Mouse (Mus musculus) urinary bladder, adult 18-20 months (tissue): ENCODE results near the gene Dcun1d4.

Experiments
- DNase-seq, 2 experiments: peaks; one replicate each; pipeline ENCODE4 v3.0.0; 2022; ENCODE audit warnings: low spot score in 2 of 2, mixed read lengths in 2 of 2

The Dcun1d4 gene

GRCm38 (mm10) chr5:73498559-73498958, 17.8 kb downstream of the Dcun1d4 start:
- no peak for DNase-seq

DNA sequence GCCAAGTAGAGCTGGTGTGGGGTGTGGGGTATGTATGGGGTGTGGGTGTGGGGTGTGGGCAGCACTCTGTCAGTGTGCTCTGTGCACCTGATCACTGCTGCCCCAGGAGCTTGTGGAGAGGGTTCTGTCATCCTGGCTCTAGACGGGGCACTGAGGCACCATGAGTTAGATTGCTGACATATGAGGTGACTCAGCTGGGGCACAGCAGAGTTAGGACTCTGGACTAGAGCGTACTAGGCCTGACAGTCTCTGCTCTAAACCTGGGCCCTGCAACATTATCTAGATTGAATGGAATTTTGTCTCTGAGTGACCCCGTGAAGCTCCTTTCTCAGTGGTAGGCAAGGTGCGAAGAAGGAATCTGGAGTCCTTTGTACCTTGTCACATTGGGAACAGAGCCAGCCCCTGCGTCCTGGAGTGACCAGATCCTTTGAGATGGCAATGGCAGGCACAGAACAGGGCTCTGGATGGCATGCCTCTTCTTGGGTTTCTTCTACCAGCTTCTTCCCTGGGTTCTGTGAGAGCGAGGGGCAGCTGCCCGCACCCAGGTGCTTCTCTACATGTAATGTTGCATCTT, 20.2 kb downstream of the Dcun1d4 start:
- no peak for DNase-seq

DNA sequence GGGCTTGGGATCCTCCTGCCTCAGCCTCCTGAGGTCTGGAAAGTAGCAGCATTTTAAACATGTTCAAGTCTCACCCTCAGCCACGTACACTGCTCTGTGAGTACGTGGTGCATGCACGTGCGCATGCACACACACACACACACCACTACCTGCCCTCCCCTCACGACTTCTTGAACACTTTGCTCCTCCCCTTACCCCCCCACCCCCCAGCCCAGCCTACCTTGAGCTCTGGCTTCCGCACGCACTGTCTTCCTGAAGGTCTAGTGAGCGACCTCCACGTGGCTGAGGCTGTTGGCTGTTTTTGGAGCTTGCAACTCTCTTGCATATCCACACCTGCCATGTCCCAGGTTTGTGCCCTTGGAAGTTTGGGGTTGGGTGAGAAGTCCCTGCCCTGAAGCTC, 21.6 kb downstream of the Dcun1d4 start:
- DNase-seq: no peak

DNA sequence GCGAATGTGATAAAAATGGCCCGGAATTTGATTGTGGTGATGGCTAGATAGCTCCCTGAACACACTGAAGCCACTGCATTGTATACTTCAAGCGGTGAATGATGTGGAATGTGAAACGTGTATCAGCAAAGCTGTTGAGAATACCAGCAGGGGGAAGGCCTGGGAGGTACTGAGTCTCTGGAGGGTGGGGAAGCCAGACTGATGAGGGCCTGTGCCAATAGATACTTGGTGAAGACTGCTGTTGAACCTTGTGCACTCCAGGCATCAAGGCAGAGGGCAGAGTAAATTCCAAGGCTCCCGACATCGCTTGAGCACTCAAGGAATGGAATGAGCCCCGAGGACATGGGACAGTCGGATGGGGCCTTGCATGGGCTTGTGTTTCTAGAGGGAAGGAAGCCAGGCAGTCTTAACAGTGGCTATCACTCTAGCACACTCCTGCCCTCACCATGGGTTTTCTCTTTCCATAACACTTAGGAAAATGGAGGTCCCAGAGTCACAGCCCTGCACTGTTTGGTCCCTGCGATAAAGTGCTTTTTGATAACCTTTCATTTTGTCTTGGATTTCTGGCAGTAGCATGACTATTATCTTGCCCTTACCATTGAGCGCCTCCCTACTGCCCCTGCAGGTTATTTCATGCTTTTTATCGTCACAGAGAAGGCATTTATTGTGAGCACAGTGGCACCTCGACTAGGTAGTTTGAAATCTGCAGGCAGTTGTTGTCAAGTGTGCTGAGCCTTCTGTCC, 22.4 kb downstream of the Dcun1d4 start:
- no peak for DNase-seq

DNA sequence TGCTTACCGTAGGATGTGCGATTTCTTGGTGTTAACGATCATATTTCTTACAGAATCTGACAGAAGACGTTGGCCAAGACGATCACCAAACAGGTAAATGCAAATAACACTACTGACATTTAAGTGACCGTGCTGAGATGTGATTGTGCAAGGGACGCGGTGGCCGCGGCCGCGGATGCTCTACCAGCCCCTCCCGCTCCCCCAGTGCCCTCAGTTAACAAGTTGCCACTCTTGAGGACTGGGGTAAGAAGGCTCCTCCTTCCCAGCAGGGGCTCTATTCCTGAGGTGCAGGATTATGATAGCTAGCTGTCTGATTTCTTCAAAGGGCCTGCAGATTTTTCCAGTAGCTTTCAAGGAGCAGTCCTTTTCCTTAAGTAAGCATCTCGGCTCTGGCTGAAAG, 30.3 kb downstream of the Dcun1d4 start:
- DNase-seq: no peak

GRCm38 (mm10) chr5:73512241-73512640, 31.4 kb downstream of the Dcun1d4 start:
- no peak for DNase-seq

DNA sequence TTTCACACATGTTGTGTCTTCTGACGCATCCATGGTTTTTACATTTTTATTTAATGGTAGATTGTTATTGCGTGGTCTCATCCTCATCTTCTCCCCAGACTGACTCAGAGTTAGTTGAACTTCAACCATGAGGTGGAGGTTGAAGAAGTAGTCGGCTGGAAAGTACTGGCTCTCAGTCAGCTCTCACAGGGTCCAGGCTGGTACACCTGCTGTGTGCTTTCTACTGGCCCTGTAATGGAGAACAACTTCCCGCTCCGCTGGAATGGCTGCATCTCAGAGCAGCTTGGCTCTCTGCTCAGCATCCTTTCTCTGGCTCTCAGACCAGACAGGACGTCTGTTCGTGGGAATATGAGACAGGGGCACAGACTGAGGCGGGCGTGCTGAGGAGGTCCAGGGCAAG, 31.9 kb downstream of the Dcun1d4 start:
- no peak for DNase-seq

- DNase-seq: no peak
Measured at GRCm38 (mm10) chr5:73514202-73514601, 33.4 kb downstream of the Dcun1d4 start.

DNA sequence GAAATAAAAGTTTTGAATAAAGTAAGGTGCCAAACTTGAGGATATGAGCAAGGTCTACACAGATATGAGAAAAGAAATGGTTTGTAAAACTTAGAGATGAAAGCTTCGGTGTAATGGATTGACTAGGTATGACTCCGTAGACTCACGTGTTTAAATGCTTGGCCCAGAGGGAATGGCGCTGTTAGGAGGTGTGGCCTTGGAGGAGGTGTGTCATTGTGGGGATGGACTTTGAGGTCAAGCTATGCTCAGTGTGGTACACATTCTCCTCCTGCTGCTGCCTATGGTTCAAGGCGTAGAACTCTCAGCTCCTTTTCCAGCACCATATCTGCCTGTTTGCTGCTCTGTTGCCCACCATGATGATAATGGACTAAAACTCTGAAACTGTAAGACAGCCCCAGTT, 36.5 kb downstream of the Dcun1d4 start:
- DNase-seq: no peak

GRCm38 (mm10) chr5:73518424-73519211, 37.8 kb downstream of the Dcun1d4 start:
- no peak for DNase-seq

DNA sequence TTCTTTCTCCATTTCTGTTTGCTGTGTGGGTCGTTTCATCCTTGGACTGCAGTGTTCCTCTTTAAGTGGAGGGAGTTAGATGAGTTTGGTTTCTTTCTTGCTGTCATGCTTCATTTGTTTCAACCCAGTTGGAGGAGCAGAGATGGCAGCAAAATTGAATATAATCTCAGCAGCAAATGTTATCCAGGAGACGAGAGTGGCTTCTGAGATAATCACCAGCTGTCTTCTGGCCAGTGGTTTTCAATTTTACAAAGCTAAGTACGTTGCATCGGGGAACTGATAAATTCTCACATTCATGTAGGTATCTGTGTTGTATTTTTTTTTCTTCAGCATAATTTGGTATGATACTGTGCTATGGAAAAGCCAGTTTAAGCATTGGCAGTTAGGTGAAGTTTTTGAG, 40.0 kb downstream of the Dcun1d4 start:
- no peak for DNase-seq

DNA sequence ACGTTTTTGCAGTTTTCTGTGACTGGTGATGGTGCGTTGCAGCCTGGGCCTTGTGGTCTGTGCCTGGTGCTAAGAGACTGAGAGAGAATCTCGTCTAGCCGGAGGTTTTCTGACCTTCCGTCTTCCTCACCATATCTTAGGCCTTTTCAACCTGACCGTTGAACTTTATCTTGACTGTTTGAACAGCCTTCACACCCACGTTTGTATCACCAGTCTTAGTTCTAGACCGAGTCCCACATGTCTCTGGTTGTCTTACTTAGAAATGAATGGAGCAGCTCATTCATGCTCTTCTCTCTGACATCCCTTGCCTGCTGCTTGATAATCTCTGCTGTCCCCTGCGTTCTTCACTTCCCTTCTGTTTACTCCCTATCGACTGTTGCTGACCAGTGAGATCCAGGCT, 42.4 kb downstream of the Dcun1d4 start:
- no peak for DNase-seq

DNA sequence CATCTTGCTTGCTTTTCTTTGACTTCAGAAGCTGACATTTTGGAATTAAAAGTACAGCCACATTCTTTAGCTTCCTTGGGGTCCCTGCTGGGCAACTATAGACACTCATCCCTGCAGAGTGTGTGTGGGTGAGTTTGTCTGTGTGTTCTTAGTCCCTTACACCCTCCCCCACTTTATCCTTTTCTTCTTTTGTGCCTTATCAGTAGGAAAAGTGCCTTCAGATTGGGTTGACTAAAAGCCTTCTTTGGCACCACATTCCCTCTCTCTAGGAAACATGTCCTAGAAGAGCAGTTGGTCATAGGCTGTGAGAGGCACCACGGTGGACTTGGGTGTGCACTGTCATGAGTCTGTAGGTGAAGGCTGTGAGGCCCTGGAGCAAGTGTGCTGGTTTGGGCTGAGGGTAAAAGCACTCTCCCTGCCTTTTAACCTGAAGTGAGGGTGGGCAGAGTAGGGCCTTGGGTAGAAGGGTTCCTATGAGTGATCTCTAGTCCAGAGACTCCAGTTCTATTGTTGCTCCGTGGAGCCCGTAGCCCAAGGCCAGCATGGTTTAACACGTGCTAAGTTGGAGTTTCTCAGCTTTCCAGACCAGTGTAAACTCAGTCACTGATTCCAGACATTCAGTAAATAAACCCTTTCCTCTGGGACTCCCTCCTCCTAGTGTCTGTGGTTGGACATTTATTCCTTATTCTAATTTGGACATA, 43.6 kb downstream of the Dcun1d4 start:
- DNase-seq: no peak

DNA sequence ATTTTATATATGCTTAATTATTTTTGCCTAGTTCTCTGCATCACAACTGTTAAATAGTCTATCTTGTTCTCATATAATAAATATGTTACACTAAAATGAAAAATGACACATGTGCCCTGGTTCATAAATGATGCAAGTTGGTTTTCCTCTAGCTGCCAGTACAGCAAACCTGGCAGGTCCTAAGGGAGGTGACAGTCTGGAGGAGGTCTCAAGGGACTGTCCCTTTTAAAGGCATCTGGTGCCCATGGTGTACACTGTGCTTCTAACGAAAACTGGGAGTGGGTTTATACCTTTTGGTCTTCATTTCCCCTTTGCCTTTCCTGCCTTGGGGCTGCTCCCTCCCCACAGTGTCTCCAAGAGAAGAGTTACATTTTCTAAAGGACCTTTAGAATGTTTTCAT, 51.4 kb downstream of the Dcun1d4 start:
- DNase-seq: no peak

DNA sequence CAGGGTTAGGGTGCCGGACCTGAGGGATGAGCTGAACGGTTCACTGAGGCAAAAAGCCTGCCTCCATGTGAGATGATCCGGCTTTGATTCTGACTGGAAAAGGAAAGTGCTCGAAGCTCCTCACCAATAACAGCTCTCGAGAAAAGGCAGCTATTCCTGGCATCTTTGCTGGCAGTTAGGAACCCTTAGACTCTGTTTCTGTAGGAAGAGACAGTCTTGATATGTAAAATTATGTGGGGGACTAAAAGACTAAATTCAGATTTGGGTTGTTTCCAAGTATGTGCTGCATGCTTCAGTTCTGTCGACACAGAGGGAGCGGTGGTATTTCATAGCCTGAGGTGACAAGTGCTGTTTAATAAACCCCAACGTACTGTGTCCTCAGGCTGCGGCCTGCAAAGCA, 52.1 kb downstream of the Dcun1d4 start:
- no peak for DNase-seq

DNA sequence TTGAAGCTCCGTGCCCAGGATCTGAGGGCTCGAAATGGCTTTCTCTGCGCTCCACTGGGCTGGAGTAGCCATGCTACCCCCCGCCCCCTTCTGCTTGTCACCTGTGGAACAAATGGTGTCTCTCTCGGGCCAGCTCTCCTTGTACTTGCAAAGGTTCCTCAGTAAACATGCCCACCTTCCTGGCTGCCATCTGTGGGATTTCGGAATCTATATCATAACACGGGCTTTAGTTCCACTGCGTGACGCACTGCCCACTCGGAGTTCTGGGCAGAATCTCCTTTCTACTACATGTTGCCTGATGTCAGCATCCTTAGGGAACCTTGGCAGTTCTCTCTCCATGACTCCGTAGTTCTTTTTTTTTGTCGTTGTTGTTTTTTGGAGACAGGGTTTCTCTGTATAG, 56.9 kb downstream of the Dcun1d4 start:
- no peak for DNase-seq

GRCm38 (mm10) chr5:73538586-73539298, 57.9 kb downstream of the Dcun1d4 start:
- DNase-seq: no peak

- DNase-seq: no peak
Measured at GRCm38 (mm10) chr5:73539848-73540510, 59.2 kb downstream of the Dcun1d4 start.

DNA sequence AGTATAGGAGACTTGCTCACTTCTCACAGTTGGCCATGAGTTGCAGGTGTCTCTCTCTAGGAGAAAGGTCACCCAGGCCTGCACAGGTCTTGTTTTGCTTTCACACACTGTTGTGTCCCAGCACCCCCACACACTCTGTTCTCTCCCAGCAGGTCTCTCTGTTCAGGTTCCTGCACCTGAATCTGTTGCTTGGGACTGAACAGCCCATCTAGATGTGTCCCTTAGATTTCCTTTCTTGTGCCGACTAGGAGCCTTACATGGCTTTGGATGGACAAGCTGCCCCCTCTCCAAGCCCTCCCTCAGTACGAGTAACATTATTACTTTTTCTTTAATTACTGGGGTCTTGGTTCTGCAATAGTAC, 59.7 kb downstream of the Dcun1d4 start:
- no peak for DNase-seq

- DNase-seq: no peak
Measured at GRCm38 (mm10) chr5:73544111-73544753, 63.4 kb downstream of the Dcun1d4 start.

DNA sequence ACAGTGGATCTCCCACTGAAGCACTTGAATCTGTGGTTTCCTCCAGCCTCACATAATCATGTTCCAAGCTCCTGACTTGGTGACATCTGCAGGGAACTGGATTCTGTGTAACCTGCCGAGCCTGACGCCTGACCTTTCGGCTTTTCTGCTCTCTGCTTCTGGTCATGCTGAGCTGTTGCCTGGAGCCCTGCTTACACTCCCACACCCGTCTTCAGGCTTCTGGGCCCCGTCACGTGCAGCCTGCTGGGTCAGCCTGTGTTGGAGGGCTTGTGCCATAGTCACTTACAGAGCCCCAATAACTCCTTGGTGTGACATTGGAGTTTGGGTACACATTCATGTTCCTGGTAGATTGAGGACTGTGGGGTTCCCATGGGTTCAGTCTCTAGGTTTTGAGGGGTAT, 64.8 kb downstream of the Dcun1d4 start:
- DNase-seq: no peak
